In genomic region chr6:51067332-51067731, GRCm38 (mm10) we compare ENCODE assay signal across 24 mouse cellular contexts.
A peak's percentile ranks its signal among the peaks of the same experiment; 100 is the strongest.
DNase-seq lines count a peak whose midpoint lies in the region; ATAC-seq and TF ChIP-seq lines count a peak whose summit lies in the region.
"Had no signal": no experiment of that assay in that cellular context is flagged by ENCODE, and none has a peak within 500 bp of the region (broad histone marks: within the 10 kb centered on the region; RNA-seq: fewer than 3 reads in every experiment).

No protein-coding gene starts in this region.

- no peak for ATAC-seq in midbrain, embryonic 13.5 days
- ATAC-seq in midbrain, postnatal 0 days (ENCODE audit: low FRiP score), result no peak
- ATAC-seq in embryonic facial prominence, embryonic 14.5 days (ENCODE audit: low read depth), result no peak
- ATAC-seq in forebrain, embryonic 15.5 days (replicated peaks), result peak; percentile 38; the same call in 1 of the 2 replicates
- ATAC-seq: hindbrain, embryonic 16.5 days; intestine, embryonic 15.5 days had no signal

- DNase-seq in midbrain, postnatal 0 days (ENCODE audit: low spot score), result no peak
- DNase-seq in embryonic facial prominence, embryonic 14.5 days (ENCODE audit: low spot score), result no peak
- DNase-seq in adrenal gland, adult (ENCODE audit: inconsistent age in 2 of 2, low spot score in 1 of 2), result no peak
- DNase-seq in kidney, postnatal 36 days, result no peak
- no peak for DNase-seq in right cerebral cortex, postnatal 25 days
- DNase-seq: adrenal gland, postnatal 10 days; cerebellum, adult 2 months; cerebellum, postnatal 25 days; gastrocnemius, postnatal 14 days; heart, adult 18-20 months; heart, postnatal 36 days; kidney, adult 8-10 months; kidney, postnatal 14 days; liver; lung, postnatal 36 days; right cerebral cortex, postnatal 4 days; thymus, postnatal 14 days had no signal

- H3K4me2 ChIP-seq in midbrain, embryonic 13.5 days (replicated peaks), result no peak overlapping the region
- H3K4me2 ChIP-seq in midbrain, postnatal 0 days (ENCODE audit: low read depth, low read length, poor library complexity, severe bottlenecking), result no peak overlapping the region
- H3K4me2 ChIP-seq in embryonic facial prominence, embryonic 14.5 days (ENCODE audit: low read depth, low read length), result no peak overlapping the region
- H3K4me2 ChIP-seq in forebrain, embryonic 15.5 days (replicated peaks), result no peak overlapping the region
- H3K4me2 ChIP-seq: intestine, embryonic 15.5 days; liver, embryonic 15.5 days; lung, embryonic 15.5 days; neural tube, embryonic 12.5 days had no signal

- no peak overlapping the region for H3K9ac ChIP-seq in midbrain, embryonic 13.5 days (replicated peaks)
- no peak overlapping the region for H3K9ac ChIP-seq in midbrain, postnatal 0 days (replicated peaks; ENCODE audit: low read length, poor library complexity, severe bottlenecking)
- H3K9ac ChIP-seq in embryonic facial prominence, embryonic 14.5 days (ENCODE audit: low read depth, low read length), result no peak overlapping the region
- no peak overlapping the region for H3K9ac ChIP-seq in forebrain, embryonic 15.5 days (replicated peaks)
- H3K9ac ChIP-seq: intestine, embryonic 15.5 days; liver, embryonic 15.5 days; lung, embryonic 15.5 days; neural tube, embryonic 12.5 days had no signal

- TF ChIP-seq CTCF in midbrain, postnatal 0 days (IDR thresholded peaks at IDR 0.05), result no peak

- no peaks in the 10 kb centered on the region for H3K27me3 ChIP-seq in midbrain, embryonic 13.5 days
- H3K27me3 ChIP-seq in midbrain, postnatal 0 days (ENCODE audit: insufficient read depth, low read length), result no peaks in the 10 kb centered on the region
- no peaks in the 10 kb centered on the region for H3K27me3 ChIP-seq in embryonic facial prominence, embryonic 14.5 days (replicated peaks; ENCODE audit: control insufficient read depth, insufficient read depth, low read length)
- no peaks in the 10 kb centered on the region for H3K27me3 ChIP-seq in forebrain, embryonic 15.5 days
- H3K27me3 ChIP-seq: intestine, embryonic 15.5 days; liver, embryonic 15.5 days; lung, embryonic 15.5 days; neural tube, embryonic 12.5 days had no signal

- peaks cover 25% of the 10 kb centered on the region for H3K4me1 ChIP-seq in midbrain, embryonic 13.5 days (replicated peaks)
- no peaks in the 10 kb centered on the region for H3K4me1 ChIP-seq in midbrain, postnatal 0 days (ENCODE audit: insufficient read depth, low read length)
- H3K4me1 ChIP-seq in embryonic facial prominence, embryonic 14.5 days (ENCODE audit: control insufficient read depth, insufficient read depth, low read length), result peaks cover 27% of the 10 kb centered on the region
- H3K4me1 ChIP-seq in forebrain, embryonic 15.5 days, result peaks cover 36% of the 10 kb centered on the region
- H3K4me1 ChIP-seq: liver, embryonic 15.5 days had no signal

- no peaks in the 10 kb centered on the region for H3K9me3 ChIP-seq in midbrain, embryonic 13.5 days
- no peaks in the 10 kb centered on the region for H3K9me3 ChIP-seq in midbrain, postnatal 0 days (ENCODE audit: low read length)
- H3K9me3 ChIP-seq in embryonic facial prominence, embryonic 14.5 days (ENCODE audit: control insufficient read depth, low read length), result no peaks in the 10 kb centered on the region
- no peaks in the 10 kb centered on the region for H3K9me3 ChIP-seq in forebrain, embryonic 15.5 days
- H3K9me3 ChIP-seq: intestine, embryonic 15.5 days; liver, embryonic 15.5 days; lung, embryonic 15.5 days; neural tube, embryonic 12.5 days had no signal

- no peaks in the 10 kb centered on the region for H3K36me3 ChIP-seq in midbrain, embryonic 13.5 days
- H3K36me3 ChIP-seq in midbrain, postnatal 0 days (ENCODE audit: insufficient read depth, low read length), result no peaks in the 10 kb centered on the region
- no peaks in the 10 kb centered on the region for H3K36me3 ChIP-seq in embryonic facial prominence, embryonic 14.5 days (ENCODE audit: control insufficient read depth, insufficient read depth, low read length)
- H3K36me3 ChIP-seq in forebrain, embryonic 15.5 days, result no peaks in the 10 kb centered on the region
- H3K36me3 ChIP-seq: intestine, embryonic 15.5 days; liver, embryonic 15.5 days; lung, embryonic 15.5 days; neural tube, embryonic 12.5 days had no signal

- peak overlapping the region; percentile 45 for H3K27ac ChIP-seq in midbrain, embryonic 13.5 days
- no peak overlapping the region for H3K27ac ChIP-seq in midbrain, postnatal 0 days (ENCODE audit: low read depth, low read length)
- peak overlapping the region; percentile 24; the same call in 1 of the 2 replicates for H3K27ac ChIP-seq in embryonic facial prominence, embryonic 14.5 days (replicated peaks; ENCODE audit: low read depth, low read length)
- peak overlapping the region; percentile 64 for H3K27ac ChIP-seq in forebrain, embryonic 15.5 days (replicated peaks)
- H3K27ac ChIP-seq: intestine, embryonic 15.5 days; liver, embryonic 15.5 days; lung, embryonic 15.5 days; neural tube, embryonic 12.5 days had no signal

- WGBS in midbrain, embryonic 13.5 days, result 61% methylated on average over 11 of the region's 11 CpGs
- 62% methylated on average over 11 of the region's 11 CpGs for WGBS in midbrain, postnatal 0 days
- WGBS in embryonic facial prominence, embryonic 14.5 days, result 87% methylated on average over 11 of the region's 11 CpGs
- WGBS in forebrain, embryonic 15.5 days, result 21% methylated on average over 11 of the region's 11 CpGs

- H3K4me3 ChIP-seq in midbrain, embryonic 13.5 days (replicated peaks), result no peak overlapping the region
- no peak overlapping the region for H3K4me3 ChIP-seq in midbrain, postnatal 0 days (ENCODE audit: low read depth, low read length)
- H3K4me3 ChIP-seq in embryonic facial prominence, embryonic 14.5 days (ENCODE audit: low read depth, low read length), result no peak overlapping the region
- H3K4me3 ChIP-seq in forebrain, embryonic 15.5 days, result no peak overlapping the region
- H3K4me3 ChIP-seq: intestine, embryonic 15.5 days; liver, embryonic 15.5 days; lung, embryonic 15.5 days; neural tube, embryonic 12.5 days had no signal
